Mouse (Mus musculus) G1E (cell line): ENCODE results near the gene Zfp872. TPM values are rescaled to one million over a fixed set of nuclear protein-coding genes. Genes with fewer than 3 reads are reported as not detected.
"Not testable (repeated sequence)": the region's sequence is repeated elsewhere in the genome, so short reads cannot be mapped to it uniquely, and the experiment has no call there.

Source experiments
- ATAC-seq: 2 replicates; pipeline ENCODE4 v1.8.0; 2016; ENCODE audit warnings: mild to moderate bottlenecking; ENCODE audit not compliant: insufficient number of reproducible peaks, poor library complexity, low FRiP score, severe bottlenecking; ENCODE audit errors: extremely low read depth
- DNase-seq: peaks from one replicate; pipeline ENCODE4 v3.0.0; 2012; ENCODE audit warnings: low spot score
- H3K27me3 ChIP-seq: 2 replicates; pipeline ENCODE4 v1.6.1; 2012; ENCODE audit warnings: mild to moderate bottlenecking, low read length, inconsistent platforms; ENCODE audit not compliant: insufficient read depth
- H3K36me3 ChIP-seq: replicated peaks from 2 replicates; pipeline ENCODE3; 2012; ENCODE audit warnings: mild to moderate bottlenecking, inconsistent platforms
- H3K4me1 ChIP-seq: 2 replicates; pipeline ENCODE4 v1.6.1; 2012; ENCODE audit warnings: low read depth, low read length, inconsistent platforms, mixed read lengths; ENCODE audit not compliant: insufficient read depth
- H3K4me3 ChIP-seq: 2 replicates; pipeline ENCODE4 v1.5.1; 2012; ENCODE audit warnings: low read depth, mild to moderate bottlenecking, inconsistent platforms, low read length, moderate library complexity, mixed read lengths
- H3K9me3 ChIP-seq: replicated peaks from 2 replicates; pipeline ENCODE4 v1.6.1; 2012; ENCODE audit warnings: inconsistent platforms
- CTCF ChIP-seq: IDR thresholded peaks from 2 replicates; pipeline ENCODE4 v1.5.1; 2012; ENCODE audit warnings: low read depth, low read length, inconsistent platforms, mixed read lengths
- GATA1 ChIP-seq: IDR thresholded peaks from 2 replicates; pipeline ENCODE4 v1.6.1; 2012; ENCODE audit warnings: borderline replicate concordance, low read length, inconsistent platforms, mixed read lengths
- GATA2 ChIP-seq: IDR thresholded peaks from 2 replicates; pipeline ENCODE4 v1.6.1; 2012; ENCODE audit warnings: low read depth, low read length, inconsistent platforms, borderline replicate concordance
- POLR2AphosphoS5 ChIP-seq: IDR thresholded peaks from 2 replicates; pipeline ENCODE4 v1.6.1; 2012; ENCODE audit warnings: low read depth, low read length, inconsistent platforms; ENCODE audit not compliant: insufficient replicate concordance
- TAL1 ChIP-seq: conservative IDR thresholded peaks from 2 replicates; pipeline ENCODE4 v1.6.1; 2012; ENCODE audit warnings: low read depth, low read length, inconsistent platforms, mixed read lengths
- polyA plus RNA-seq: library from polyadenylated mRNA; stranded (reverse); fragments of >175 nt; gene quantifications from 2 replicates; pipeline ENCODE4 v1.2.3, GENCODE M21; 2012
- total RNA-seq, 2 experiments: library from RNA; stranded (forward) in 1 of 2; stranded (reverse) in 1 of 2; fragments of 200-1000 nt in 1 of 2; fragments of >200 nt in 1 of 2; fragmentation: Nextera tagmentation in 1 of 2; gene quantifications; 2 replicates each; pipeline ENCODE4 v1.2.3; 2014 to 2017

Gene Zfp872
- total and polyA plus RNA-seq, 3 experiments = 0.16 TPM; not detected in 2

DNA sequence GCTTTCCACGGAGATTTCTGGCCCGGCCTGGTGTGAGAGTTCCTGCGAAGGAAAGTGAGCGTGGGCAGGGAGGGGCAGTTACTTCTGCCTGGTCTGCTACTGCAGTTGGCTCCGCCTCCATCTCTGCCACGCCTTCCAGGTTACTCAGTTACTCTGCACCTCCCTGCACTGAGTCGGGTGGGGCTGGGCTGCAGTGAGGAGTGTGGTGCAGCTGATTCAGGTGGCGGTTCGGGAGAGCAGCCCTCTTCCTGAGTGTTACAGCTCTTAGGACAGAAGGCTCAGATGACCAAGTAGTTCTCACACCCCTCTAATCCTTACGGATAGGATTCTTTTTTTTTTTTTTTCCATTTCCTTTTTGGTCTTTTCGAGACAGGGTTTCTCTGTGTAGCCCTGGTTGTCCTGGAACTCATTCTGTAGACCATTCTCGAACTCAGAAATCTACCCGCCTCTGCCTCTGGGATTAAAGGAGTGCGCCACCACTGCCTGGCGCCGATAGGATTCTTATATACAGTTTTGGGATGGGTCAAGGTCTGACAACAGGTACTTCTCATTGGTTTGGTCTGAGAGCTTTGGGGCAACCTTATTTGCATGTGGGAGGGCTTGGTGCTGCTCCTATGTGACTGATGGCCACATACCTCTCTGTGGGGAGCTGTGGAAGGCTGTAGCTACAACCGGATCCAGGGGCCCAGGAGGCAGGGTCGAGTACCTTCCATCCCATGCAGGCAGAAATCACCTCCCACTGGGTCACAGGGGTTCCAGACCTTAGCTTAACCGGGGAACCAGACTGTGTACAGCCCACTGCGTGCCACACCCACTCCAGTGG is 38.3 kb upstream of the Zfp872 start:
- DNase-seq (no peak), ATAC-seq (peak; percentile 76)
- H3K9me3 ChIP-seq = 0 out of 2 replicates have a peak, but pooled peaks cover 3% of the 10 kb centered on the region
- peak overlapping the region; percentile 62; the same call in 1 of the 2 replicates for H3K4me3 ChIP-seq
- H3K4me1 ChIP-seq = peaks cover 24% of the 10 kb centered on the region
- H3K36me3 ChIP-seq = no peaks in the 10 kb centered on the region
- TF ChIP-seq CTCF (no peak), TAL1 (no peak), POLR2AphosphoS5 (no peak), GATA1 (no peak), GATA2 (no peak)
- H3K27me3 ChIP-seq = peaks cover 8% of the 10 kb centered on the region; the same call in 1 of the 2 replicates

DNA sequence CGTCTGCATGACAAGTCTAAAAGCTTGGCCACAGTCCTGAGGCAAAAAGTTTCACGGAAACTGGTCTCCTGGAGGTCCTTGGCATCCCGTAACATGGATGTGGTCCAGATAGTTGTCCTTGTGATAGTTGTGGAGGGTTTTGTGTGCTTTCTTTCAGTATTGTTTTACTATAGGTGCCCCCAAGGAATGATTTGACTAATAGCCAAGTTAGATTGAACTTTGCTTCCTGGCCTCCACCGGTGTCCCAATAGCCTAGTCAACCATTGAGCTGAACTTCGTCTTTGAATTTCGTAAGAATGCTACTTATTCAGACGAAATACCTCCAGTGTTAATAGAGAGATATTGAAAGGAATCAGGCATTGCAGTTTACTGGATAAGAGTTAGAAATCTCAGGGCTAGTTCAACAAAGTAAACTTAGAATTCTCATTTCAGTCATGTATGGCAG is 37.6 kb upstream of the Zfp872 start:
- not testable (repeated sequence) for ATAC-seq, H3K36me3 ChIP-seq, DNase-seq, H3K9me3 ChIP-seq, H3K27me3 ChIP-seq
- peak overlapping the region; percentile 49; the same call in 1 of the 2 replicates for H3K4me3 ChIP-seq
- peaks cover 23% of the 10 kb centered on the region for H3K4me1 ChIP-seq

DNA sequence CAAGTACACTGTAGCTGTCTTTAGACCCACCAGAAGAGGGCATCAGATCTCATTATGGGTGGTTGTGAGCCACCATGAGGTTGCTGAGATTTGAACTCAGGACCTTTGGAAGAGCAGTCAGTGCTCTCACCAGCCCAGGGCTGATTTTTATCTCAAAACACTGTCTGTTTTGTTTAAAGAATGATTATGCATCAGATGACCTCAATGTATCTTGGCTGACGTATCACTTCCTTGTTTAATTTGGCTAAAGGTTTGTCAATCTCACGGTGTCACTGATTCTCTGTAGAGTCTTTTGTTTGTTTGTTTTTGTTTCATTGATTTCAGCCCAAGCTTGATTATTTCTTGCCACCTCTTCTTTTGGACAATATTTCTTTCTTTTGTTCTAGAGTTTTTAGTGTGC is 36.9 kb upstream of the Zfp872 start:
- ATAC-seq (no peak), DNase-seq (no peak)
- 0 out of 2 replicates have a peak, but pooled peaks cover 3% of the 10 kb centered on the region for H3K9me3 ChIP-seq
- H3K27me3 ChIP-seq = peaks cover 8% of the 10 kb centered on the region; the same call in 1 of the 2 replicates
- H3K36me3 ChIP-seq = no peaks in the 10 kb centered on the region
- peaks cover 25% of the 10 kb centered on the region for H3K4me1 ChIP-seq
- H3K4me3 ChIP-seq = no peak overlapping the region
- TF ChIP-seq GATA1 (no peak), GATA2 (no peak), TAL1 (no peak), POLR2AphosphoS5 (no peak), CTCF (no peak)

DNA sequence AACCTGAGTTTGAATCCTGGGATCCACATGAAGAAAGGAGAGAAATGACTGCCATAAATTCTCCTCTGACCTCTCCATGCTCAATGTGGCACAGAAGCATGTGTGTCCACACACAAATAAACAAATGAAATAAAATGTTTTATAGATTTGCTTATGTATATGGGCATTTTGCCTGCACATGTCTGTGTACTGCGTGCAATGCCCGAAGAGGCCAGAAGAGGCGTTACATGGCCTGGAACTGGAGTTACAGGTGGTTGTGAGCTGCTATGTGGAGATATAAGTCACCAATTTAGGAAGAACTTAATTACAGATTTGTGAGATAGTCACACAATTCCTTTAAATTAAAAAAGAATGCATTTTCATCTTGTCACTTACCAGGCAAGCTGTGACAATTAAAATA is 34.1 kb upstream of the Zfp872 start:
- peaks cover 45% of the 10 kb centered on the region for H3K4me1 ChIP-seq
- H3K27me3 ChIP-seq = peaks cover 8% of the 10 kb centered on the region; the same call in 1 of the 2 replicates
- TF ChIP-seq GATA2 (no peak), GATA1 (no peak), POLR2AphosphoS5 (no peak), CTCF (no peak), TAL1 (no peak)
- peaks cover 14% of the 10 kb centered on the region for H3K36me3 ChIP-seq
- DNase-seq (no peak), ATAC-seq (no peak)
- H3K9me3 ChIP-seq = 0 out of 2 replicates have a peak, but pooled peaks cover 3% of the 10 kb centered on the region
- no peak overlapping the region for H3K4me3 ChIP-seq

DNA sequence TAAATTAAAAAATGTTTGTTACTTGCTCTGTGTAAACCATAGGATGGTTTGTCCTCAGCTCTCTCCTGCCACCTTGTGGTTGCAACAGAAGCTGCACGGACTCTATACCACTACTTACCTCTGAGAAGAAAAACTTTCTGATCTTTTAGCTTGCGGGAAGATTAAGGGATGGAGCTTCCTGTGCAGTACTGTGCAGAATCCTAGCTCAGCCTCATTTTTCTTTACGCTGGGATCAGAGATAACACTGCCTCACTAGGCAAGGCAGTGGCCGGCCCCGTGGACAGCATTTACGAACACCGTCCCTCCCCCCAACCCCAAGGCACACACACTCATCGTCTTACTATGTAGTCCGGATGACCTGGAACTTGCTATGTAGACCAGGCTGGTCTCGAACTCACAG is 32.3 kb upstream of the Zfp872 start:
- ATAC-seq (0 out of 2 replicates have a peak, but pooled peaks have one; percentile 31), DNase-seq (no peak)
- 0 out of 2 replicates have a peak, but pooled peaks cover 3% of the 10 kb centered on the region for H3K9me3 ChIP-seq
- peaks cover 16% of the 10 kb centered on the region for H3K36me3 ChIP-seq
- peaks cover 8% of the 10 kb centered on the region; the same call in 1 of the 2 replicates for H3K27me3 ChIP-seq
- peaks cover 31% of the 10 kb centered on the region for H3K4me1 ChIP-seq
- TF ChIP-seq CTCF (peak; percentile 64), GATA1 (no peak)
- no peak overlapping the region; the same call in 1 of the 2 replicates for H3K4me3 ChIP-seq

DNA sequence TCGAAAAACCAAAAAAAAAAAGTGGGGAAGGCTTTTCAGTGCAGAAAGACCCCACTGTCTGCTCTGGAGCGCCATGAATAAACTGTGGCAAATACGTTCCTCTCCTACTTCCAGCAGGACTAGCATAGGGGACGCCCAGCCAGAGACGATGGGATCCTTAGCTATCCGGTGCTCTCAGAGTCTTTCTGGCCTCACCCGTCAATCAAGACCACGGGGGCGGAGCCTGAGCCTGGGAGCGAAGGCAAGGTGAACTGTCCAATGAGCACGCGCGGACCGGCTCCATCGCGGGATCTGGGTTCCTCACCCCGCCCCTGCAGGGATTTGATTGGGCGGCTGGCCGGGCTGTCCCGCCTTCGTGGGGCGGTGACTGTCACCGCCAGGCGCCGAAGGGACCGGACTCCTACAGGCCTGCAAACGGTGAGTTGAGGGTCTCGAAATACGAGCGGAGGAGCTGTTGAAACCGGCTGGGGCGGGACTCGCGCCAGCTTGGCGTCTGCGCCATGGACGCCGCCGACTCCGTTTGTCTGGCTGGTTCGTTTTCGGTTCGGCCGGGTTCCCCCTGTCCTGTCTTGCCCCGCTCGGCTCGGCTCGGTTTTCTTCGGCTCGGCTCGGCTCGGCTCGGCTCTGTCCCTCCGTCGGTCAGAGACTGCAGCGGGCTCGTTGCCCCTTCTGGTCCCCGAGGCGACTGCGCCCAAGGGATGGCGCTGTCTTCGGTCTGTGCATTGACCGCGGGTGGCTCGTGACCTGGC is 31.2 kb upstream of the Zfp872 start, which contains the start of gene Pigyl:
Gene Pigyl, plus strand, starts transcription at position 350 of the 749 bp plus-strand sequence.
- Histone ChIP-seq H3K4me1 (peaks cover 41% of the 10 kb centered on the region), H3K9me3 (0 out of 2 replicates have a peak, but pooled peaks cover 3% of the 10 kb centered on the region), H3K4me3 (peak within 1 kb of the TSS; percentile 89), H3K27me3 (peaks cover 8% of the 10 kb centered on the region; the same call in 1 of the 2 replicates), H3K36me3 (peaks cover 16% of the 10 kb centered on the region)
- ATAC-seq = peak; percentile 97
- no peak for TF ChIP-seq CTCF
- TF ChIP-seq POLR2AphosphoS5 = no peak
- no peak for TF ChIP-seq GATA2
- TF ChIP-seq TAL1 = no peak
- TF ChIP-seq GATA1 = no peak
- peak; percentile 94 for DNase-seq
